ENCODE assay signal across 24 mouse cellular contexts in genomic region chr17:43386331-43386730, GRCm38 (mm10). TPM values are rescaled to one million over a fixed set of nuclear protein-coding genes. Genes with fewer than 3 reads are reported as not detected.
"Had no signal": no experiment of that assay in that cellular context is flagged by ENCODE, and none has a peak within 500 bp of the region (broad histone marks: within the 10 kb centered on the region; RNA-seq: fewer than 3 reads in every experiment).

No protein-coding gene starts in this region.

- H3K9me3 ChIP-seq: limb, embryonic 10.5 days; limb, embryonic 13.5 days; liver, embryonic 13.5 days; midbrain, embryonic 10.5 days; midbrain, embryonic 13.5 days; neural tube, embryonic 13.5 days; stomach, embryonic 15.5 days had no signal

- H3K27ac ChIP-seq: kidney, postnatal 0 days; layer of hippocampus, adult 2 months; limb, embryonic 10.5 days; limb, embryonic 13.5 days; liver, embryonic 13.5 days; macrophage; midbrain, embryonic 10.5 days; midbrain, embryonic 13.5 days; neural tube, embryonic 13.5 days; stomach, embryonic 15.5 days had no signal

- H3K36me3 ChIP-seq: limb, embryonic 10.5 days; limb, embryonic 13.5 days; liver, embryonic 13.5 days; midbrain, embryonic 10.5 days; midbrain, embryonic 13.5 days; neural tube, embryonic 13.5 days; stomach, embryonic 15.5 days had no signal

- H3K4me2 ChIP-seq: limb, embryonic 13.5 days; liver, embryonic 13.5 days; lung, embryonic 14.5 days; midbrain, embryonic 13.5 days; neural tube, embryonic 13.5 days; stomach, embryonic 15.5 days had no signal

- ATAC-seq: lung, postnatal 0 days; midbrain, embryonic 13.5 days; midbrain, embryonic 16.5 days had no signal

- DNase-seq: kidney, postnatal 25 days; layer of hippocampus, adult 9-11 months; liver; liver, embryonic 13.5 days; lung, embryonic 14.5 days; retina, postnatal 1 day; right cerebral cortex, postnatal 25 days; spleen, adult 18-20 months; thymus, postnatal 36 days had no signal

- H3K9ac ChIP-seq: limb, embryonic 13.5 days; liver, embryonic 13.5 days; lung, embryonic 14.5 days; midbrain, embryonic 13.5 days; neural tube, embryonic 13.5 days; stomach, embryonic 15.5 days had no signal

- H3K27me3 ChIP-seq: limb, embryonic 13.5 days; liver, embryonic 13.5 days; megakaryocyte, embryonic 14.5 days; midbrain, embryonic 13.5 days; neural tube, embryonic 13.5 days; stomach, embryonic 15.5 days had no signal

- H3K4me3 ChIP-seq: layer of hippocampus, adult 2 months; limb, embryonic 10.5 days; limb, embryonic 13.5 days; liver, embryonic 13.5 days; megakaryocyte, embryonic 14.5 days; midbrain, embryonic 10.5 days; midbrain, embryonic 13.5 days; myocyte; neural tube, embryonic 13.5 days; stomach, embryonic 15.5 days had no signal

- H3K4me1 ChIP-seq: limb, embryonic 13.5 days; megakaryocyte, embryonic 14.5 days; midbrain, embryonic 10.5 days; midbrain, embryonic 13.5 days; neural tube, embryonic 13.5 days; stomach, embryonic 15.5 days had no signal

RNA-seq across cellular contexts. Expression of gene Adgrf5, which starts 26.1 kb away (rescaled TPM):
- total RNA-seq: monocyte, adult 5-6 weeks; neutrophil, adult 5-6 weeks had no signal
